Mouse (Mus musculus) brain, embryonic 14.5 days (tissue): ENCODE measurements at regions not wholly inside any gene's neighbourhood (a gene's known extent, or its start where the extent isn't known, plus 50 kb on each side); places are given as distances from the start of the nearest gene placed in this dataset.
A peak's percentile ranks its signal among the peaks of the same experiment; 100 is the strongest.

Experiments
- DNase-seq: peaks from one replicate; pipeline ENCODE4 v3.0.0-alpha.2; 2011; ENCODE audit warnings: low read depth
- CTCF ChIP-seq: fragments of 200-500 bp; IDR thresholded peaks from 2 replicates; pipeline ENCODE4 v1.5.1; 2012; ENCODE audit warnings: inconsistent platforms, mild to moderate bottlenecking, moderate library complexity, borderline replicate concordance; ENCODE audit not compliant: insufficient read depth, insufficient read length; ENCODE audit errors: extremely low read depth
- POLR2A ChIP-seq: fragments of 200-500 bp; IDR thresholded peaks from 2 replicates; pipeline ENCODE4 v1.6.1; 2012; ENCODE audit warnings: mild to moderate bottlenecking, inconsistent platforms, borderline replicate concordance; ENCODE audit not compliant: poor library complexity, insufficient read depth, insufficient read length, severe bottlenecking; ENCODE audit errors: extremely low read depth

DNA sequence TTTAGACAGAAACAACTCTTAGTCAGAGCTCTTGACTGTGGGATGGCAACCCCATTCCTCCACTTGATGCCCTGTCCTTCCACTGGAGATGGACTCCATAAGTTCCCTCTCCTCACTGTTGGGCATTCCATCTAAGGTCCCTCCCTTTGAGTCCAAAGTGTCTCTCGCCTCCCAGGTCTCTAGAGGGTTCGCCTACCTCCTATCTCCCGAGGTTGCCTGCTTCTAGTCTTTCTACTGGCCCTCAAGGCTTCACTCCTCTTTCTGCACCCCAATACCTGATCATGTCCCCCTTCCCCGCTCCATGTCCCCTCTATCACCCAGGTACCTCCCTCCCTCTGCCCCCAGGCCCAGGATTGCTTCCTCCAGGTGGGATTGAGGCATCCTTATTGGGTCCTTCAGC is 142.9 kb upstream of the Mgmt start:
- TF ChIP-seq CTCF = no peak
- TF ChIP-seq POLR2A = no peak
- no peak for DNase-seq

DNA sequence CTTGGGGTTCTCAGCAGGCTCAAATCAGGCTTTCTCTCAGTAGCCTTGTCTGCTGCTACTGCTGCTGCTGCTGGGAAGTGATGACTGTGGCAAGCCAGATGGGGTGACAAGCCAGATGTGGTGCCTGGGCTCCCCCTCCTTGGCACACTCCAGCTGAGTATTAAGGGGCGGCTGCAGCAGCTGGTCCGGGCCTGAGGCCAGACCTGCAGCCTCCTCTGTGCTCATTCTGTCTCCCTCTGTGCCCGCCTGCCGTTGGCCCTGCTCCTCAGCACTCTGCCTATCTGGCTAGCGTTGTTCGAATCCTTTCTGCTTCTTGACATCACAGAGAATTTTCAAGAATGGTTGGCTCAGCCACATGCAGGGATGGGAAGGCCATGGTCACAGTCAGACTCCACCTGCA is 139.6 kb upstream of the Mgmt start:
- DNase-seq = peak; percentile 32
- TF ChIP-seq POLR2A = no peak

DNA sequence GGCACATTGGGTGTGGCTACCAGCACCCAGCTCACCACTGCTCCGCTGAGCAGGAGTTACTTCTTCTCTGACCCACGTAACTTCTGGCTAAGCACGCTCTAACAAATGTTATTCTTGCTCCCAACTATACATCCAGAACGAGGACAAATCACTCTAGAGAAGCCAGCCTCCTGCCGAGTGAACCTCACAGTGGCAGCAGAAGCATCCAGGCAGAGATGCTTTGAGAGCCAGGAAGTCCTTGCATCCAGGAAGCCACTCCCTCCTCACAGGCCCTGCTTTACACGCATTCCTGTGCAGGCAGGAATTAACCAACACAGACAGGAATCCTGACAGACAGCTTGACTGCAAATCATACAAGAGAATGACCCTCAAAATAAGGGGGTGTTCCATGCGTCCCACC is 129.4 kb upstream of the Mgmt start:
- TF ChIP-seq CTCF = no peak
- TF ChIP-seq POLR2A = no peak
- no peak for DNase-seq

DNA sequence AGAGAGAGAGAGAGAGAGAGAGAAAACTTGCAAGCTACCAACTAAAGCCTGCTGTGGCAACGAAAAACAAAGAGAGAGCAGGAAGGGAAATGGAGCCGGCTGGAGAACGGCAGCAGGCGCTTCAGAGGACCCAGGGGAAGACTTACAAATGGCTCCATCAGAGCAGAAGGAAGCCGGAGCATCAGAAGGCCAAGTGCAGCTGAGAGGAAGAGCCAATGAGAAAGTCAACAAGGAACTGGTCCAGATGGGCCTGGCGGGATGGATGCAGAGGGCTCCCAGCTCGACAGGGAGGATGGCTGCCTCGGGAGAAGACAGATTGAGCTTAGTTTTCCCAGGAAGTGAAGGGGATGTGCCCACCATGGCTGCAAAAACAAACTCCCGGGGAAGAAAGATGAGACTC is 127.2 kb upstream of the Mgmt start:
- TF ChIP-seq CTCF (no peak), POLR2A (no peak)
- peak; percentile 42 for DNase-seq

DNA sequence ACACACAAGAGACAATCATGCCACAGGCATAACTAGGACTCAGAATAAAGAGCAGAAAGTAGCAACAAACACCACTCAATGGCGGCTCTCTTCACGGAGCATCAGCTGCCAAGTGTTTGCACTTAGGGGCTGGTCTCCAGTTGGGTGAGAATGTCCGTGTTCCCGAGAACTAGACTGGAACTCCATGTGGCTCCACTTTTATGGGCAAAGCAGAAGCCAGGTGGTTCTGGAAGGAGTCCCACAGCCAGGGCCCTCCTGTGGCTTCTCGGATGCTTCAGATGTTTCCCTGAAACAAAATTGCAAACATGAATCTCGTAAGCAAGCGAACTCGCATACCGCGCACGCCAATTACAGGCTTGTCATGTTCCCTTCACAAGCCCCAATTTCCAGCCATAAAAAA is 113.7 kb upstream of the Mgmt start:
- TF ChIP-seq POLR2A (no peak), CTCF (no peak)
- no peak for DNase-seq

DNA sequence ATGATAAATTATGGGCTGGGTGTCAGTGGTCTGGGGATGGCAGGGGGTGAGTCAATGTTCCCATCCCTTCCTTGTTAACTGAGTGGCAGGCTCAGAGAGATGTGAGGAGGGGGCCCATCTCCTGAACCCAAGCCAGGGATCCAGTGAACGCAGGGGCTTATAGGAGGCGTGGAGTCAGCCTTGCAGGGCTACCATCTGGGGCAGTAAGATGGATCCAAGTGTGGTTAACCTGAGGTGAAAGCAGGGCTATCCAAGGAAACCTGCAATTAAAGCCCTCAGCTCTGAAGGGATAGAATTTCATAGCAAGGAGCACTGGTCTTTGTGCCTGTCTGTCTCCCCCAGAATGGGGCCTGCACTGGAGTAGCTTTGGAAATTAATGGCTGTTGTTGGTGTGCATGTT is 103.3 kb upstream of the Mgmt start:
- TF ChIP-seq CTCF = no peak
- no peak for TF ChIP-seq POLR2A
- no peak for DNase-seq

DNA sequence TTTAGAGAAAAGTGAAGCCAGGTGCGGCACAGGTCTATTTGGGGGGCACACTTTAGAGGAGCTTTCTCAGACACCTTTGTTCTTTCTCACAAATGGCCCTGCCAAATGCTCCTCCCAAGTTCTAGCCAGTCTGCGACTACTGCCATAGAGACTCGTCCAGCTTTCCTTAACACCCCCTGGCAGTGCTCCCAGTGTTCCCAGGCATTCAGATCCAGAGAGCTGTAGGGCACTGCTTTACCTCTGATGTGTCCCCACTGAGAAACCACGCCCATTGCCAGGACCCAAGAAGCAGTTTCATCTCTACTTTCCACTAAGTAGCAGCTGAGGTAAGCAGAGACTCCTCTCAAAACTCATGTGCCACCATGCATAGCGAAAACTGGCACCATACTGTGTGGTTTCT is 102.3 kb upstream of the Mgmt start:
- peak; percentile 65 for DNase-seq
- no peak for TF ChIP-seq POLR2A
- no peak for TF ChIP-seq CTCF

DNA sequence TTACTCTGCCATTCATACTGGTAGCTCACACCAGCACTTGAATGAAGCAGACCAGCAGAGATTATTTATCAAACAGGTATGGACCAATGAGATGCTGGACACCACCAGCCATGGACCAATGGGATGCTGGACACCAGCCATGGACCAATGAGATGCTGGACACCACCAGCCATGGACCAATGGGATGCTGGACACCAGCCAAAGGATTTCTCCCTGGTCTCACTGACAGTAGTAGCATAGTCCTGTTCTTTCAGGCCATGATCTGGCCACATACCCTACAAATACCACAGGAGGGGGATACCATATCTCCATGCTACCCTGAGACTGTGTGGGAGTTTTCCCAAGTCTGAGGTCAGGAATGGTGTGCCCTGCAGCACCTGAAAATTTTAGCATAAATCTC is 98.0 kb upstream of the Mgmt start:
- no peak for DNase-seq

DNA sequence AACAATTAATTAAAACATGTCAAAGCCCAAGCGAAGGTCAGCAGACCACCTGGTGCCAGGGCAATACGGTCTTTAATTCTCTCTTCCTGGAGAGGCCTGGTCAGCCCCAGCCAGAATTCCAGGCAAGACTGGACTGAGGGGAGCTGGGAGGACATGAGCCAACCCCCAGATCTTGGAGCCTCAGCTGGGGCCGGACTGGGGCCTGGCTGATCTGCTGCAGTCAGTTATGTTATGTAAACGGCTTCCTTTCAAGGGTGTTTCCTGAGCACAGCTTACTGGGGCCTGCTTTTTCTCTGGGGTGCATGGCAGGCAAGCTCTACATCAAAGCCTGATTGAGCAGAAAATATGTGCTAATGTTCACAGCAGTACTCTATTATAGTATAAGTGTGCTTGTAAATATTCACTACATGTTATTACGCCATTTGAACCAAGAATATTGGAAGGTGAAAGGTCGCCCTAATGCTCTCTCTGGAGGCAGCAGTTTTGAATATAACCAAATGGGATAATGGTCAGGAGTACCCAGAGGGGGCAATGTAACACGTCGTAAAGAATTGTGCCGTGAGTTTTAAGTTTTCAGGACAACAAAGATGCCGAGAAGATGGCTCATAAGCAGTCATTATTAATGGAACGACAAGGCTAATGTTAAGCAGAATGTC is 96.5 kb upstream of the Mgmt start:
- TF ChIP-seq CTCF = no peak
- TF ChIP-seq POLR2A = no peak
- DNase-seq = peak; percentile 43

More for the DNA sequence above, 98.0 kb upstream of the Mgmt start:
- TF ChIP-seq POLR2A (no peak), CTCF (no peak)

DNA sequence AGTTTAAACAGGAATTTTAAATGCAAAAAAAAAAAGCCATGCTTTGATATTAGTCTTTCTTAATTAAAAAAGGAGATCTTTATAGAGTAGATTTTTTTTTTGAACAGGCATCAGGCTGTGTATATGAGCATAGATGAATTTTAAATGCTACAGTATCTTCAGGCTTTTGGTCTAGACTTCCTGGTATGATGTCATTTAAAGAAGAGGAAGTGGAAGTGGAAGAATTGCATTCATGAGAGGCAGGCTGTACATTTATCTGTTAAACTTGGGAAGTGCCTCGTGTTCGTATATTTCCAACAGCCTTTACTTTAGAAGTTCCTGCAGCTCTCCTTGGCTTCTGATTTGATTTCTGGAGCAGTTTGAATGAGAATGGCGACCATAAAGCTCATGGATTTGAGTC is 95.8 kb upstream of the Mgmt start:
- TF ChIP-seq CTCF (no peak), POLR2A (no peak)
- DNase-seq = no peak

DNA sequence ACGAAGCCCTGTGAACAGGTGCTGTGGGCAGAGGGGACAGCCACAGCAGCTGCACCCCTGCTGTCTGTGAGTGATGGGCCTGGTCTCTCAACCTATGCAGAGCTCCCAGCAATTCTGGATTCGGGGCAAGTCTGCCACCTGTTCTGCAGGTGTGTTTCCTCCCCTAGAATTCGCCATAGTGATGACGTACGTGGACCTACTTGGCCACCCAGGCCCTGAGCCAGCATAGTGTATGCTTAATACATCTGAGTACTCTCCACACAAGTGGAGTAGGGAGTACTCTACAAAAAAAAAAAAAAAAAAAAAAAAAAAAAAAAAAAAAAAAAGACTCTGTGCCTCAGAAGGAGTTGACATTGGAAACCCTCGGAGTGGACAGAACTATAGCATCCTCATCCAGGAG is 87.3 kb upstream of the Mgmt start:
- TF ChIP-seq POLR2A (no peak), CTCF (no peak)
- DNase-seq = no peak

DNA sequence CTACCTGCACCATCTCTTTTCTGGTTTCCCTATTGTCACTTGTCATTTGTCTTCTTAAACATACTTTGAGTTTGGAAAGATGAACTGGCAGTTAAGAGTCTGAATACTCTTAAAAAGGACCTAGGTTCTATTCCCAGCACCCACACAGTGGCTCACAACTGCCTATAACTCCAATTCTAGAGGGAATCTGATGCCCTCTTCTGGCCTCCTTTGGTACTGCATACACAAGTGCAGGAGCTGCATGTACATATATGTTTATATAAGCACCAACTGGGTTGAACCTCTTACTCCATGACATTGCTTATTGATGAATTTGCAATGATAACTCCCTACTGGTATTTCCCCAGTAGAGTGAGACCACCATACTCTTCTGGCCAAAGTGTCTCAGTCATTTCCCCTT is 86.4 kb upstream of the Mgmt start:
- DNase-seq = no peak
- TF ChIP-seq CTCF (peak; percentile 12; the same call in 1 of the 2 replicates), POLR2A (no peak)
